Mouse (Mus musculus) testis, postnatal 14 days (tissue): ENCODE data around the gene Eif4enif1.

Experiments used
- DNase-seq: peaks from one replicate; pipeline ENCODE4 v3.0.0; 2021; ENCODE audit warnings: low spot score

Gene Eif4enif1

GRCm38 (mm10) chr11:3269241-3269640, 67.0 kb downstream of the Eif4enif1 start:
- no peak for DNase-seq

- DNase-seq, result no peak
Observed at GRCm38 (mm10) chr11:3278351-3278750, 76.2 kb downstream of the Eif4enif1 start.

DNA sequence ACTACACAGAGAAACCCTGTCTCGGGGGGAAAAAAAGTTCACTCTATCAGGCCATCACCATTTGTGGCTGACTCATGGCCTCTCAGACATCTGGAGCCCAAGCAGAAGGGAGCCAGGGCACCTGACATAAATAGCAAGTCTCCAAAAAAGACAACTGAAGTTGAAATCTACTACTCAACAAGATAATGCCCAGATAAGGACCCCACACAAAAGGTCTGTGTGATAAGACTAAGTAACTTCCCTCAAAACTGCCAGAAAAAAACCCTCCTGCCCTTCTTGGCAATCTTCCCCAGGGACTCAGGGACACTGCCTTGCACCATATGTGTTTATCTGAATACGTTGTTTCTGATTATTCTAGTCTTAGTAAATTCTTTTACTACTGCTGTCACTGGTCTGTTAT, 77.5 kb downstream of the Eif4enif1 start:
- no peak for DNase-seq

DNA sequence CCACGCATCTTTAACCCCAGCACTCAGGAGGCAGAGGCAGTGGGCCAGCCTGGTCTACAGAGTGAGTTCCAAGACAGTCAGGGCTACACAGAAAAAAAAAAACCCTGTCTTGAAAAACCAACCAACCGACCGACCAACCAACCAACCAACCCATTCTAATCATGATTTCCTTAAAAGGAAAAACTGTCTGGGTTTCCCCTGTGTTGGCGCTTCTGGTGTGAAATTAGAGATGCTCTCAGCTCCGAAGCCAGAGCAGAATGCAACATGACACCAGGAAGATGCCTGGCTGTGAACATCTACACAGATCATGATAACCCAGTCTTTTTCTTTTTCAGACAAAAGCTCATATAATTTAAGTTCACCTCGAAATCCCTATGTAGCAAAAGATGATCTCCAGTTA, 80.7 kb downstream of the Eif4enif1 start:
- DNase-seq, result no peak

- DNase-seq, result no peak
Observed at GRCm38 (mm10) chr11:3283645-3284044, 81.5 kb downstream of the Eif4enif1 start.

DNA sequence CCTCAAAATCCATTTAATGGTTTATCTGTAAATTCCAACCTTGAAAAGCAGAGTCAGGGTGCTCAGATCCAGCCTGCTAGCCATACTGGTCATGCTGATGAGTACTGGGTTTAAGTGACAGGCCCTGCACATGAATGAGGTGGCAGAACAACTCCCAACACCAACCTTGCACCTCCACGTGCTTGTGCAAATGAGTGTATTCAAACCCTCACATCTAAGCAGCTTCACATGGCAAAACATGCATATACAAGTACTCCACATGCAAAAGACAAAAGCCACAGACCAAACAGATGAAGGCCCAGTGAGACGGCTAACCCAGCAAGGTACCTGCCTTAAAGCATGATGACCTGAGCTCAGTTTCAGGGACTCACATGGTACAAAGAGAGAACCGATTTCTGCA, 83.7 kb downstream of the Eif4enif1 start:
- no peak for DNase-seq

DNA sequence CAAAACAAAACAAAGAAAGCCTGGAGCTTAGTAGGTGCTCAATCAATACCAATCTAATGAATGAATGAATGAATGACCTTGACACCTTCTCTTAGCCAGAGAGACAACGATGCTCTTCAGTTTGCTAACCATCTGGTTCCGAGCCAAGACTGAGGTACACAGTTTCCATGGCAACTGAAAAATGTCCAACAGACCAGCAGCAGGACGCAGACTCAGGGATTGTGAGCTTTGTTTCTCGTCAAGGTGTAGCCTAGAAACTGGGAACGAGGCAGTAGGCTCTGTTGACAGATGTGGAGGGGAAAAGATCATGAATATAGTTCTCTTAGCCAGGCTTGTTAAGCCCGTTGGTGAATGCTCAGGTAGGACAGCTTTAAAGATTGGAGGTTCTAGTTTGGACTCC, 84.9 kb downstream of the Eif4enif1 start:
- DNase-seq, result no peak

GRCm38 (mm10) chr11:3287921-3288320, 85.7 kb downstream of the Eif4enif1 start:
- DNase-seq, result no peak

- DNase-seq, result peak; percentile 50
Observed at GRCm38 (mm10) chr11:3288521-3289301, 86.5 kb downstream of the Eif4enif1 start, which contains the start of gene Patz1. TSS of gene Patz1 (plus strand) at chr11:3288874.

DNA sequence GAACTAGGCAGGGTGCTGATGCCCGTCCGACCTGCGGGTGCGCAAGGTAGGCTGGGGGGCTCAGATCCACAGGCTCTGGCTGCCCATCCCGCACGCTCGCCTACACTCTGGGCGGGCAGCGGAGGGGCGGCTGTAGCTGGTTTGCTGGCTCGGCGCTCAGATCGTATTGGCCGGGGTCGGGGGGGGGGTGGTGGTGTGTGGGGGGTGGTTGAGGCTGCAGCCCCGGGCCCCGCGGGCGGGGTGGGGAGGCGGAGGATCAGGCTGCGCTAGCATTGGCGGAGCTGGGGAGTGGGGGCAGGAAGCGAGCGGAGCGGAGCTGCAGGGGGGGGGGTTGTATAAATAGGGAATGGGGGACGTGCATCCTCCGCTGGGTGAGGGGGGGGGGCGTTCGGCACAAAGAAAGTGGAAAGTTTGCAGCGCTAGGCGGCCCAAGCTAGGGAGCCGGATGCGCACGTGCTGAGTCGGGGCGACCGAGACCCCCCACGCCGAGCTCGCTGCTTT, 87.2 kb downstream of the Eif4enif1 start:
- peak; percentile 84 for DNase-seq

DNA sequence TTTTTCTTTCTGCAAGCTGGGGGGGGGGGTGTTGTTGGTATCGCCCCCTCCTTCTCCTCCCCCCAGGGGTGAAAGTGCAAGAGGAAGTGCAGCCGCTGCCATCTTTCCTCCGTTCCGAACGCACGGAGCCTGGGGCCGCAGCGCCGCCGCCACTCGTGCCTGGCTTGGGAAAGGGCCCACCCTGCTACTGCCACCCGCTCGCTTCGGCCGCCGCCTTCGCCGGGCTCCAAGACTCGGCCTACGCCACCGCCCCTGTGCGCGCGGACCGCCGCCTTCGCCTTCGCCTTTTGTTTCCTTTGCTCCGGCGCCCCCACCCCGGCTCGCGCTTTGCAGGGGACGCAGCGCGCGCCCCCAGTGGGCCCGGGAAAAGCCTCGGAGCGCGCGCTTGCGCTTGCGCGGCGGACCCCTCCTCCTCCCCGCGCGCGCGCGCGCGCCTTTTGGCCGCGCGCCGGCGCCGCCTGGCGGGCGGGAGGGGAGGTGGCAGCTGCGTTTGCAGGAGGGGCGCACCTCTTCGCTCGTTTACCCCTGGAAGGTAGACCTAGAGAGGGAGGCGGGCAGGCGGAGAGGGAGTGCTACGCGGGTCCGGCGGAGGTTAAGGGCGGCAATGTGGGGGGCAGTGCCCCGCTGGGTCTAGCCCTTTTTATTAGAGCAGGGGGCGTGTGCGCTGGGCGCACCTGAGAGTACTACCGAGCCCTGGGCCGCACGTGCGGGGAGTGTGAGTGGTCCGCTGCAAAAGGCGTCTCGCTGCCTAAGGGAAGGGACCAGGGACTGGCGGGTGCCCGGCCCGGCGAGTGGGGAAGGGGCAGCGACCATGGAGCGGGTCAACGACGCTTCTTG, 87.8 kb downstream of the Eif4enif1 start:
- peak; percentile 85 for DNase-seq

- peak; percentile 65 for DNase-seq
Observed at GRCm38 (mm10) chr11:3290640-3291310, 88.6 kb downstream of the Eif4enif1 start.

DNA sequence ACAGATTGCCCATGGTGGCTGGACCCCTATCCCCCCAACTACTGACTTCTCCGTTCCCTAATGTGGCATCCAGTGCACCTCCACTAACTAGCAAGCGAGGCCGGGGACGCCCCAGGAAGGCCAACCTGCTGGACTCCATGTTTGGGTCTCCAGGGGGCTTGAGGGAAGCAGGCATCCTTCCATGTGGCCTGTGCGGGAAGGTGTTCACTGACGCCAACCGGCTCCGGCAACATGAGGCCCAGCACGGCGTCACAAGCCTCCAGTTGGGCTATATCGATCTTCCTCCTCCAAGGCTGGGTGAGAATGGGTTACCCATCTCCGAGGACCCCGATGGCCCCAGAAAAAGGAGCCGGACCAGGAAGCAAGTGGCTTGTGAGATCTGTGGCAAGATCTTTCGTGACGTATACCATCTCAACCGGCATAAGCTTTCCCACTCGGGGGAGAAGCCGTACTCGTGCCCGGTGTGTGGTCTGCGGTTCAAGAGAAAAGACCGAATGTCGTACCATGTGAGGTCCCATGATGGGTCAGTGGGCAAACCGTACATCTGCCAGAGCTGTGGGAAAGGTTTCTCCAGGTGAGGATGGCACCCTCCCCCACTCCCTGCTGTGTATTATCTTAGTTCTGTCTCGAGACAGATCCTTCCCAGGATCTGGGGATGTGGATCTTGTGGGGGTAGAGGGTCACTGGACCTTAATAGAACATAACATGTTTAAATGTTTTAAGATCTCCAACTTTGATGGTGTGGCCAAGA, 89.3 kb downstream of the Eif4enif1 start:
- no peak for DNase-seq

GRCm38 (mm10) chr11:3292062-3292421, 89.8 kb downstream of the Eif4enif1 start:
- peak; percentile 51 for DNase-seq

GRCm38 (mm10) chr11:3292711-3293249, 90.6 kb downstream of the Eif4enif1 start:
- no peak for DNase-seq

GRCm38 (mm10) chr11:3293361-3293760, 91.2 kb downstream of the Eif4enif1 start:
- no peak for DNase-seq
